Mouse (Mus musculus): Measurements from ENCODE around the gene Galr2.
"Not testable (repeated sequence)": the region's sequence is repeated elsewhere in the genome, so short reads cannot be mapped to it uniquely, and the experiment has no call there.

Gene Galr2

GRCm38 (mm10) chr11:116272589-116273468 is 7.9 kb upstream of the Galr2 start:
- DNase-seq, result no peak

DNA sequence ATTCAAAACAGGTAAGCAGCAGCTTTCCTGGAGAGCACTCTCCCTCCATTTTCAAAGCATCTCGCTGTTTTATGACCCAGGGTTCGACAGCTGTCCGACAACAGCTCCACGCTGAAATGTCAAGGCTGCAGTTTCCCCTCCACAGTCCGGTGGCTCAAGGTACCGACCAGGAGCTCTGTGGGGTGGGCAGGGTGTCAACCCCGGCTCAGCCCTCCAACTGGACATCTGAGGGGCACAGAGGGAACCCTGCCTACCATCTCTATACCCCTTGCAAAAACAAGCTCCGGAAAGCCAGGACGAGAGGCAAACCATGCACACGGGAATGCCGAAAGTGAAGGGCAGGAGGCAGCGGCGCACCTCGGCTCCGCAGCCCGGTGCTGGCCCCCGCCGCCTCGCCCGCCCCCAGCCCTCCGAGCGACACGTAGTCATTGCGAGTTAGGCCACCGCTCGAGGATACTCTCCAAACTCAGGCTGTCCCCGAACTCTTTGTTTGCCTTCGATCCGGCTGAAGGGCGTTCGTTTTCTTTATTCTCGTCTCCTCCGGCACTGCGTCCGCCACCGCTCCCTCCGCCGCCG is 7.2 kb upstream of the Galr2 start:
- no peak for DNase-seq

- DNase-seq, result peak; percentile 92
Observed at GRCm38 (mm10) chr11:116274045-116274666, 6.6 kb upstream of the Galr2 start, which contains the start of gene Srp68. Gene Srp68, minus strand, starts transcription at chr11:116274217.

- not testable (repeated sequence) for DNase-seq
Observed at GRCm38 (mm10) chr11:116277184-116277583, 3.6 kb upstream of the Galr2 start.

DNA sequence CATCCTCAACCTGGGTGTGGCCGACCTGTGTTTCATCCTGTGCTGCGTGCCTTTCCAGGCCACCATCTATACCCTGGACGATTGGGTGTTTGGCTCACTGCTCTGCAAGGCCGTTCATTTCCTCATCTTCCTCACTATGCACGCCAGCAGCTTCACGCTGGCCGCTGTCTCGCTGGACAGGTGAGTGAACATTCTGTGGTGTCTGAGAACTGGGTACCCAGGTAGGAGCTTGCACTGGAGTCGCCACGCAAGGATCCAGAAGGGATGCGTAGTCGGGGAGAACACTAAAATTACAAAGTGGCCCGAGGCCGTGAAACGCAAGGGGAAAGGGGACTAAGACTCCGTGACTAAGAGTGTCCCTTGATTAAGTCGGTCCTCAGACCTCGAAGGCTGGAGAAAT is 932 bp downstream of the Galr2 start:
- DNase-seq, result no peak

GRCm38 (mm10) chr11:116282089-116282488 is 1.4 kb downstream of the Galr2 start:
- DNase-seq, result no peak

DNA sequence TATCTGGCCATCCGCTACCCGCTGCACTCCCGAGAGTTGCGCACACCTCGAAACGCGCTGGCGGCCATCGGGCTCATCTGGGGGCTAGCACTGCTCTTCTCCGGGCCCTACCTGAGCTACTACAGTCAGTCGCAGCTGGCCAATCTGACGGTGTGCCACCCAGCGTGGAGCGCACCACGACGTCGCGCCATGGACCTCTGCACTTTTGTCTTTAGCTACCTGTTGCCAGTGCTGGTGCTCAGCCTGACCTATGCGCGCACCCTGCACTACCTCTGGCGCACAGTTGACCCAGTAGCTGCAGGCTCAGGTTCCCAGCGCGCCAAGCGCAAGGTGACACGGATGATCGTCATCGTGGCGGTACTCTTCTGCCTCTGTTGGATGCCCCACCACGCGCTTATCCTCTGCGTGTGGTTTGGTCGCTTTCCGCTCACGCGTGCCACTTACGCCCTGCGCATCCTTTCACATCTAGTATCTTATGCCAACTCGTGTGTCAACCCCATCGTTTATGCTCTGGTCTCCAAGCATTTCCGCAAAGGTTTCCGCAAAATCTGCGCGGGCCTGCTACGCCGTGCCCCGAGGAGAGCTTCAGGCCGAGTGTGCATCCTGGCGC is 2.3 kb downstream of the Galr2 start:
- no peak for DNase-seq

DNA sequence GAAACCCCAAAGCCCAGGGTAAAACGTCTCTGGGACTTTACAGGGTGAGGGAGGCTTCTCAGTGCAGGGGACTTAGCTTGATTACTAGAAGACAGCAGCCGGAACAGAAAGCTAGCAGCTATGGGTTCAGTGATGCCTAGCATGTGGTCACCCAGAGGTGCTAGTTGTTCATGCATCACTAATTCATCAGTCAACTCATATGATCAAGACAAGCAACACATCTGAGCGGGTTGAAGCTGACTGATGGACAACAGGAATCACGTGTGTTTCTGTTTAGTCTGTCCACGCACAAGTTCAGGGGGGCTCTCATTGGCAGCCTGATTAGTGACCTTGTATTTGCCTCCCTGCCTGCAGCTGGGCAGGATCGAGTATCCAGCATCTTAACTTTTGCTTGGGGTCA is 3.2 kb downstream of the Galr2 start:
- no peak for DNase-seq

GRCm38 (mm10) chr11:116285770-116286191 is 5.0 kb downstream of the Galr2 start:
- no peak for DNase-seq

DNA sequence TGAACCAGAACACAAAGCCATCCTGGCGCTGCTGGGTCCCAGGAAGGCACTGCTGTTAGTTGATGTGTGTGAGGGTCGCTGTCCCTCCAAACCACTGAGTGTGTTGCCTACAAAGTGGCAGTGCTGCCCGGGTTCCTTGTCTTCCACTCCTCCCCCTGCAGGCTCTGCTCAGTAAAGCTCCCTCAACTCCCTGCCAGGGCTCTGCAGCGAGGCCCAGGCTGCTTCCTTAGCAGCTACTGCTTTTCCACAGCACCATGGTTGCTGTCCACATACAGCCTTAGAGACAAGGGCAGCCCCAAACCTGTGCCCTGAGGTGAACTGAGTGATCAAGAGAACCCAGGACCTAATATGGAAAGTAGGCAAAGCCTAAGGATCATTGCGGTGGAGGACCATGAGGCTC is 6.6 kb downstream of the Galr2 start:
- no peak for DNase-seq

DNA sequence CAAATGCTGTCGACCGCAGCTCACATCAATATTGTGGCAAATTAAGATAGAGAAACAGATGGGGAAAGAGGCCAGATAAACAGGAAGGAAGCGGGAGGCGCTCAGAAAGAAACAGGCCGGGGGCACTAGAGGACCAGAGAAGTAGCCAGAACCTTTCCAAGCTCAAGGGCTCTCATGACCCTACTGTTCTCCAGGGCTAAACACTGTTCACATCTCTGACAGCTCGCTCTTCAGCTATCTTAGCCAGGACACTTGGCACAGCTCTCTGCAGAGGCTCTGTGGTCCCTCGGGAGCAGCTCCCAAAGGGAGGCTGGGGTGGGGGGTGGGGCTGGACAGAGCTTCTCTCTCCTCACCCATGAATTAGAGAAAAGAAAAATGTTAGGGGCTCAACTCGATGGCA is 9.8 kb downstream of the Galr2 start:
- DNase-seq, result no peak

DNA sequence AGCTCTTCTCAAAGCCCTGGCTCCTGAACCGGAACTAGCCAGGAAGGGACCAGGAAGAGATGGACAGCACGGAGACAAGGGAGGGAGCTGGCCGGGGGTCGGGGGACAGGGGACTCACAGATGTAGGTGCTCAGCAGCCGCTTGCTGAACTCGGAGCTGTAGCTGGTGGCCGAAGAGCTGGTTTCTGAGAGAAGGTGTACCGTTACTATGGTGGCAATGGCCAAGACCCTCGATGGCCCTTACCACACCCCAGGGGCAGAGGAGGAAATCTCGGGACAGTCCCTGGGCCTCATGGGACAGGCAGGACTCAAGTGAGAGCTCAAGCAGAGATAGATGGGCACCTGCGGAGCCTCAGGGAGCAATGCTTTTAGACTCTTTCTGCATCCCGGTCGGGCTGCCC is 11.7 kb downstream of the Galr2 start:
- no peak for DNase-seq

- no peak for DNase-seq
Observed at GRCm38 (mm10) chr11:116293538-116294137, 12.9 kb downstream of the Galr2 start.

- peak; percentile 70 for DNase-seq
Observed at GRCm38 (mm10) chr11:116294319-116294718, 13.6 kb downstream of the Galr2 start.

DNA sequence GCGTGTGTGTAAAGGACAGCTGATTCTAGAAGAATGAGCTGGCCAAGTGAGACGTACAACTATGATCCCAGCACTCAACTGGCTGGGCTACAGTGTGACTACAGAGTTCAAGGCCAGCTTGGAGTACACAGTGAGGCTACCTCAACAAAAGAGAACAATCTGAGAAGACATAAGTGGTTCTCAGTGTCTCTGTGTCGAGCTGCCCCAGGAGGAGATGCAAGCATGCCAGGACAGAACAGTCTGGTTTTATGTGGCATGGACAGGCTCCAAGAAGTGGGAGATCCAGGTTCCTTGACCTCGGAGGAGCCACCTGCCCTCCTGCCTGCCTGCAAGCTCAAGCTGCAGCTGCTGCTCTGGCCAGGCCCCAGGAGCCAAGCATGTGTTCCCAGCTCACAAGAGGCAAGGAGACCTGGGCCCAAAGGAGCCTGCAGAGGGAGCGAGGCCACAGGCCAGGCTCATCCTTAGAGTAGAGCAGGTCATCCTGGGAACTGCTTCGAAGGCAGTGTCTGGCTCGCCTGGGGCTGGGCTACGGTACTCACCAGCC is 15.5 kb downstream of the Galr2 start:
- no peak for DNase-seq

GRCm38 (mm10) chr11:116297017-116297416 is 16.3 kb downstream of the Galr2 start:
- no peak for DNase-seq

GRCm38 (mm10) chr11:116298221-116298620 is 17.5 kb downstream of the Galr2 start:
- no peak for DNase-seq

DNA sequence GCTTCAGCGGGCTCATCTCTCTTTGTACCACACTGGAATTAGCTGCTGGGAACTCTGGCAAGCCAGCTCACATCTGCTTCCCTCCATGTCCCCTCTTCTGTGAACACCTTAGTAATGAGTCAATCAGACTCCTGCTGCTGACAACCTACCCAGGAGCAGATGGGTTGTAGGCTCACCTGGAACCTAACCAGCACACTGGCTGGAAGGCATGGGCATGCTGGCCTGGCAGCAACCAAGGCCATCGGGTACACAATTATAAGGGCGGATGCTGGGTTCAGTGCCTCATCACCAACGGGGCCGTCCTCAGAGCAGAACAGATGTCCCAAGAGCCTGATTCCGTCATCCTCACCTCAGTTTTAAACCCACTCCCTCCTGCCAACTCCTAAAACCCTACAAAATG is 17.9 kb downstream of the Galr2 start:
- DNase-seq, result no peak

DNA sequence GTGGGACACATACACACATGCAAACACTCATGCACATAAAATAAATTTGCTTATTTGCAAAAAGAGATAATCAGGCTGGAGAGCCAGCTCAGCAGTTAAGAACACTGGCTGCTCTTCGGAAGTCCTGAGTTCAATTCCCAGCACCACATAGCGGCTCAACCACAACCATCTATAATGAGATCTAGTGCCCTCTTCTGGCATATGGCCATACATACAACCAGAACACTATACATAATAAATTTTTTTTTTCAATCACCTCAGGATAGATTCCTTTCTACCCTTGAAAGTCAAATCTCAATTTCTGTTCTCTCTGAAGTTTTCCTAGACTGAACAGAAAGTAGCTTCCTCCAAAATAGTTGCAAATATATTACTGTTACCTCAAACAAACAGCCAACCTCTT is 24.7 kb downstream of the Galr2 start:
- no peak for DNase-seq

DNA sequence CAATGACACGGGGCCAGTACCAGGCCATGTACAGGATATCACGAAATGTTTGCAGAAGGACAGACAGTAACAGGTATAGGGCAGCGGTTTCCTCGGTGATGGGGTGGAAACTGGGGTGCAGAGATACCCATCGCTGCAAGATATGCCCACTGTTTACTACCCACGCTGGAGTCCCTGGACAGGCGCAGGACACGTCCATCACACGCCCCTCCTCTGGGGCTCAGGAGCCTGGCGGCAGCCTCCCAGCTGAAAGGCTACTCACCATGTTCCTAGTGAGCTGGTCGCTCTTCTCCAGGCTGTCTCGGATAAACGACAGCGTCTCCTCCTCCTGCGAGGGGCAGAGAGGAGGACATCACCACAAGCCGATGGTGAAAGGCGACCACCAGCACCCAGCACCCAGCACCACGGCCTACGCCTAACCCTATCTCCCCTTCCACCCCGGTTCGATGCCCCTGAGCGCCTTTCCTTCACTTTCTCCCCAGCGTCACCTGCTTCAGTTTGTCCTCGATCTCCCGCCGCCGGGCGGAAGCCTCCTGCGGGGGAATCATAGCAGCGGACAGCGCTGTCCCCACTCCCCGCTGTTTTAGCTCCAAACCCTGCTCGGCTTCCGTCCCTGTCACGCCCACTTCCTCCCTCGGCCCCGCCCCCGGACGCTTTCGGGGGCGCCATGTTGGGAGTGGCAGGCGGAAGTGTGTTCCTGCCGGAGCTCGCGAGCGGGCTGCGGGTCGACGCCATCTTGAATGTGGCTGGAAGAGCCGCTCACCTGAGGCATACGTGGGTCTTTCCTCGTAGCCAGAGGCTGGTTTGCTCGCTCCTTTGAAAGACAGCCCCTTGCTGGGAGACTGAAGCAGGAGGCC is 25.6 kb downstream of the Galr2 start:
- peak; percentile 97 for DNase-seq

- peak; percentile 26 for DNase-seq
Observed at GRCm38 (mm10) chr11:116307019-116307725, 26.4 kb downstream of the Galr2 start, which contains the start of gene Exoc7. Gene Exoc7, minus strand, starts transcription at chr11:116307233.

All from thymus, postnatal 4 days (tissue).